Mouse (Mus musculus) frontal cortex, postnatal 14 days (tissue): ENCODE measurements at regions not wholly inside any gene's neighbourhood (a gene's known extent, or its start where the extent isn't known, plus 50 kb on each side); places are given as distances from the start of the nearest gene placed in this dataset.

Experiments
- DNase-seq, 2 experiments: peaks; one replicate each; pipeline ENCODE4 v3.0.0; 2022; ENCODE audit warnings: low spot score in 2 of 2

DNA sequence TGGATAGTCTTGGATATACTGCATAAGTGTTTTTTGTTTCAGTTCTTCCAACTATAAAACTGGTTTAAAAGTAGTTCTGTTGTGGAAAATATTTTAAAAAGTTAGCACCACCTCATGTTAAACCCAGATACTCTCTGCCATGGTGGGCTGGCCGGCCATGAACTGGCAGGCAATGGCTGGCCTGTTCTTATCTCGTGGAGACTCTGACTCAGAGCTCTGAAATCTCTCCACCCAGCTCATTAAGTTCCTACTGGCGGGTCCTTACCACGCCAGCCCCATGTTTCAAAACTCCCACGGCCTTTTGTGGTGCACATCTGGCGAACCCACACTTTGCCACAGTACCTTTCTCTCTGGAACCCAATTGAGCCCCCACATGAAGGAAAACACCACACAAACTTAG is 183.8 kb upstream of the Slc30a5 start:
- DNase-seq = no peak

DNA sequence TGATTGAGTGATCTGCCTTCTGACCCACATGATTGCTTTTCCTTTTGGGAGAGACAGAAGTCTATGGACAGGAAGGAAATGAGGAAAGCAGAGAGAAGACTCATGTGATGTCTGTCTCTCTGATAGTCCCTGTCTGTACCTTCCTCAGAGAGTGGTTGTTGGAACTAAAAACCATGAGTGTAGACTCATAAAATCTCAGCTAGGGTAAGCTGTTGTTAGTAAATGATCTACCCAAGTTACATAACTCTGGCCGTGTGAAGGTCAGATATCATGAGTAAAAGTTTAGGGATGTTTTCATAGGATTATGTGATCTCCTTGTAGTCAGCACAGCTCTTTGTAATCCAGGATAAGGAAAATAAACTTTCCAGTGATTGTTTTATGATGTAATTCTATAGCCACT is 183.0 kb upstream of the Slc30a5 start:
- no peak for DNase-seq

DNA sequence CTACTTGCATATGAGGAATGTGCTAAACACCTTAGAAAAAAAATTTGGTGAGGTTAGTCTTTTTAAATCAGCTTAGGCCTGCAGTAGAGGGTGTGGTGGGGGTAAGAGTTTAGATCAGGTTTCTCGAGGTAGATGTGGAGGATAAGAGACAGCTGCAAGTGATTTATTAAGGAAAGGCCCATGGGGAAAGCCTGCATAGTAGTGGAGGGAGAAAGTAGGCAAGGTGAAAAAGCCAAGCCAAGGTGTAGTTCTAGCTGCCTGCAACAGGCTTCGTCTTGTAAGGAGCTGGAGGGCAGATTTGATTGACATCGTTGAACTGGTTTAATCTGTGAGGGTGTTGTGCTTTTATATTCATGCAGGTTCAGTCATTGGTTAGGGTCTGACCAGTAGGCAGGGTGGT is 182.2 kb upstream of the Slc30a5 start:
- no peak for DNase-seq

DNA sequence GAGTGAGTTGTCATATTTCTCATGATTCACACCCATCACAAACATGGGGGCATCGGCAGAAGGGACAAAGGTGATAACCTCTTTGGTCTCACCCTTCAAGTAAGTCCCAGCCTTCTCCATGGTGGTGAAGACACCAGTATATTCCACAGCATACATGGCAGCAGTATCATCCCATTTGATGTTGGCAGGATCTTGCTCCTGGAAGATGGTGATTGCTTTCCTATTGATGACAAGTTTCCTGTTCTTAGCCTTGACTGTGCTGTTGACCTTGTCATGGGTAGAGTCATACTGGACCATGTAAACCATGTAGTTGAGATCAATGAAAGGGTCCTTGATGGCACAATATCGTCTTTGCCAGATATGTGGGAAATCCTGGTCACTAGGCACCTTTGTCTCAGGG is 180.4 kb upstream of the Slc30a5 start:
- no peak for DNase-seq

DNA sequence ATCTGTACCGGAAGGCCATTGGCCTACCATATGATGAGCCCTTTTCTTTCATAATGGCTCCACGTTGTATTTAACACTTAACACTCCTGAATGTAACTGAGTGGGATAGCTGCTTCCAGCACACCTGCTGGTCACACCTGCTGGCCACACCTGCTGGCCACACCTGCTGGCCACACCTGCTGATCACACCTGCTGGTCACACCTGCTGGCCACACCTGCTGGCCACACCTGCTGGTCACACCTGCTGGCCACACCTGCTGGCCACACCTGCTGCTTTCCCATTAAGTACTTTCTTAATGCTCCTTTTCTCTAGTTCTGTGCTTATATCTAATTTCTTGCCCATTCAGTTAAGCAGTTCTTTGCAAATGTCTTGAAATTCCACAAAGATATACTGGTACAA is 157.4 kb upstream of the Slc30a5 start:
- no peak for DNase-seq

DNA sequence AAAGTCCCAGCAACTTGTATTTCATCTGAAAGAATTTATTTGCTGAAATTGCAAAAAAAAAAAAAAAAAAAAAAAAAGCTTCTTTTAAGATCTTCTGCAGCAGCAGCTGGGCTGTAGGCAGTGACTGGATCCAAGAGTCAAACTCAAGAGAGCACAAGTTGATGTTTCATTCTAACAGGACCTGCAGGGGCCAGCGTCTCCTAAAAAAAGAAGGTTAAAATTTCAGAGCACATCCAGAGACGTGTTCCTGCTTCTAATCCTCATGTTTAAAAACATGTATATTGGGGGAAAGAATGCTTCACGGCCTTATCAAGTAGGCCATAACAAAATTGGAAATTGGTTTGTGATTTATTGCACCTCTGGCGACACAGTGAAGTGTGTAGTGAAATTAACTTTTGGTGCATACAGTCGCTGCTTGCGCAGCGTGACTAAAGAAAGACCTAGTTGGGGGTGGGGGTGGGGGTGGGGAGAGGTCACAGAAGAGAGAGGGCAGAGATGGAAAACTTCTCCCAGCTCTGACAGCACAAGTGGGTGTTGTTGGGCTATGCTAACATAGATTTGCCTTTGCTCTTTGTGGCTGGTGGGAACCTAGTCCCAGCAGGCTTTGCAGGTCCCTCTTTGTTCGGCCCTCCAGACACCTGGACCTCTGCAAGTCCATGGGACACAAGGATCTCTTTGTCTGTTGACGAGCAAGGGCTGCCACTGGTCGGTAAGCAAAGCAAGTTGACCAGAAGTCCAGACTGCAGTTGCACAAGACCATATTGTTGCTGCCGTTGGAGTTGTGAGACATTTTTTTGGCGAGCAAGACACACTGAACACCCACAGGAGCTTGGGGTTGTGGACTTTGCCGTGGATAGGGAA is 155.7 kb upstream of the Slc30a5 start:
- DNase-seq = no peak

DNA sequence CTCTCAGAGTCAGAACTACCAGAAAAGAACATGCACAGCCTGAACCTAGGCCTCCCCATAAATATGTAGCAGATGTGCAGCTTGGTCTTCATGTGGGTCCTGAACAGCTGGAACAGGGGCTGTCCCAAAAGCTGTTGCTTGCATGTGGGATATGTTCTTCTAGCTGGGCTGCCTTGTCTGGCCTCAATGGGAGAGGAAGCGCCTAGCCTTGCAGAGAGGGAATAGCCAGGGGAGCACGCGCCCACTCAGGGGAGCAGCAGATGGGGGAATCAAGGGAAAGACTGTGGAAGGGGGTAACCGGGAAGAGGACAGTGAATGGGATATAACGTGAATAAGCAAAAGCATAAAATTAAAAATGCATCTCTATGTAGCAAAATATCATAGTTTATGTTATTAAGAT is 154.9 kb upstream of the Slc30a5 start:
- DNase-seq = no peak

DNA sequence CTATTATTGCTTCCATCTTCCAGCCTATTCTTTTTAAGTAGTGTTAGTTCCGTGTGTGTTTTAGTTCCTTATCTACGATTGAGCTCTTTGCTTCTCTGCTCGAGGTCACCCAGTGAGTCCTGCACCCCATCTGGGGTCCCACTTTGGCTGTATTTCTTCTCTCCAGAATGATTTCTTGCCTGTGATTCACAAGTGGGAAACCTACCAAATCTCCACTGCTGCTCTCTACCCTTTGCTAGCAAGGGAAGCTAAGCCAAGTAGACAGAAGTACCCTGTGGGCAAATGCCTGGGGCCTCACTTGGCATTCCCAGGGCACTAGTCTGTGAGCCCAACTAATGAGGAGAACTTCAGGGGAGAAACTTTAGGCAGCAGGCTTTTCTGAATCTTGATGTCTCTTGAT is 142.5 kb upstream of the Slc30a5 start:
- no peak for DNase-seq

DNA sequence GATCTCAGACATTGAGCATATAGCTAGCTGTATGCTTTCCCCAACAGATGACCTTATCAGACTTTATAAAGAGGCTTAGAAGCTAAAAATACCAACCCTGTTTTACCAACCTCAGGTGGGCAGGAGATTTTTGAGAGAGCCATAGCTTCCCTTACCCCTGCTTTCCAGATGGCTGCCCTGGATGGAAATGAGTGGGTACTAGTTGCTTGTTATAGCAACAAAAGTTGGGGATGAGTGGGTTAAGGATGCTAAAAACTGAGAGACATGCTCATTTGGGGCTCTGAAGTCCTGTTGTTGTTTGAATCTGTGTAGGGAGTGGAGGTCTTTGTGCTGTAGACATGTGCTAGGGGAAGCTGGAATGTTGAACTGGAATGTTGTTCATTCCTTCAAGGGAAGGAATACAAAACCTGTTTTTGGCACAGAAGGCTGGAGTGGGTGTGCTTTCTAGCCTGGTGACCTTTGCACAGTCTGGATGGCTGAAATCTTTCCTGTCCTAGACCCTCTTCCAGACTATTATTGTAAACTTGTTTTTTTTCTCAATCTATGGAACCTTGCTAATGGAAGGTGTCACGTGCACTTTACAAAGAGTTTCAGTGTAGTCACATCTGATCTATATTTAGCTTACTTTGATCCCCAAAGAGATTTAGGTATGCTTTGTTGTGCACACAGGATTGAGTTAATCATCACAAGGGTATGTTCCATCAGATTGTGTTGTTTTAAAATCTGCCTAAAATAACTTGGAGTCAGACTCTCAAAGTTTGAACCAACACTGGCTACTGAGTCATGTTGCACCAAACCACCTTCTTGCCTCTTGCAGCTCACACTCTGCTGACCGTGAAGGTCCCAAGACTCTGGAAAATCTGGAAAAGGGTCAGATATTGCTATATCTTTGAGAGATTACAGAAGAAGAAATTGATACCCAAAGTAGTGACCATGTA is 138.1 kb upstream of the Slc30a5 start:
- DNase-seq = no peak

DNA sequence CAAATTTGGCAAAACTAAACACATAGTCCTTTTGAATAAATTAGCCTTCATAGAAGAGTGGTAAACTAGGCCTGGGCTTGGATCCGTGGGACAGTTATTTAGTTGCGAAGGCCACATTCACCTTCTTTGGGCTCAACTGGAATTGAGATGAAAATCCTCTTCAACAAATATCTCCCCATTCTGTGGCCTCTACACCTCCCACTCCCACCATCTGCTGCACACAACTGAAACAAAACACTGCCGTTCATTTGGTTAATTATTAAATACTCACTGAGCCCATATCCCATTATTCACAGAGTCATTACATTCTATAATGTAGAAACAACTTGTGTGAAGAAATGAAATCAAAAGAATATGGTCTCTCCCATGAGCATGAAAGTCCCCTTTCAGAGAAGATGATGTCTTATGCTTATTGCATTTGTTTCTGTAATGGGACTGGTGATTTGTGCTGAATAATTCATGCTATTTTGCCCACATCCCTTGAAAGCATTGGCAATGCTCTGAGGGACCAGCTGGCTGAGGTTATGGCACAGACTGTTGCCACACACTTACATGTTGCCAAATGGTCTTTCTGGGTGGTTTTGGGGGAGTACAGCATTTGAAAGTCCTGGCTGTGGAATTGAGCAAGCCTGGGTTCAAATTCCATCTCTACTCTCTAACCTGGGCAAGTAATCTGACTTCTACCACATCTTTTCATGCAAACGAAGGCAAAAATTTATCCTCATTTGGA is 129.7 kb upstream of the Slc30a5 start:
- no peak for DNase-seq

DNA sequence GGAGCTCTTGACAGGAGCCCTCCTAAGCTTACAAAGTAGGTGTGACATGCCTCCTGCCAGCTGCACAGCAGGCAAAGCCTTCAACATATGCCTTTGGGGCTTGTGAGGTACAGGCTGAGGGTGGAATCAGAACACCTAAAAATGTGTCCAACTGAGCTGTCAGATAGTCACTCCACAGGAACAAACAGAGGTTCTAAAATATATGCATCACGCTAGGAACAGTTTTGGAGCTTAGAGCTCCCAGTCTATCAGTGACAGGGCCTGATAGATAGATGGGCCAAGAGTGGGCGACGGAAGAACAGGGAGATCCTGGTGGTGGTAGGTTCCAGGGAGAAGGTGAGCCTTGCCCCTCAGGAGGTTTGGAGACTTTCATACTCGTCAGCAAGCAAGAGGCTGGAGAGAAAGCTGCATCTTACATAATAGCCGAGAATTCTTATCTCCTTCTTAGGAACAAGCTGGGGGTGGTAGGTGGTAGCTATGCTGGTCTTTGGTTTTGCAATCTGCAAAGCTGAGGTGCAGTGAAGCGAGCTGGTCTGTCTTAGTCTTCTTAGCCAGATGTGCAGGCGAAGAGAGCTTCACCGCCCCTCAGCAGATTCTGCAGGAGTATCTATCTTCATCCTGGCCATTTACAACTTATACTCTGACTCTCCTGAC is 121.5 kb upstream of the Slc30a5 start:
- peak; percentile 24 to 40 for DNase-seq

DNA sequence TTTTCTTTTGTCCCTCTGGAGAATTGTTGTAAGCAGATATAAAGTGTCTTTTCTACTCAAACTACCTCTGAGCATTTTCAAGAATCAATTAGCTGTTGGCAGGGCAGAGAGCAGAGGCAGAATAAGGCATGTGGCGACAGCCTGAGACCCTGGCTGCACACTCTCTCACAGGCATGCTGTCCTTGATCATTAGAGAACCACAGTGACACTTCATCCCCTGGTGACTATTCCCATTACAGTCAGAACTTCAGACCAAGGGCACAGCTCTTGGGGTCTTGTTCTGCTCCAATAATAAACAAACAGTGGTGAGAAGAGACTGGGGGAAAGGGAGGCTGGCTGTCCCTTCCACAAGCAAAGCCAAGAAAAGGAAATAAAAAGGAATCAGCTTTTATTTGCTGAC is 120.9 kb upstream of the Slc30a5 start:
- DNase-seq = no peak

DNA sequence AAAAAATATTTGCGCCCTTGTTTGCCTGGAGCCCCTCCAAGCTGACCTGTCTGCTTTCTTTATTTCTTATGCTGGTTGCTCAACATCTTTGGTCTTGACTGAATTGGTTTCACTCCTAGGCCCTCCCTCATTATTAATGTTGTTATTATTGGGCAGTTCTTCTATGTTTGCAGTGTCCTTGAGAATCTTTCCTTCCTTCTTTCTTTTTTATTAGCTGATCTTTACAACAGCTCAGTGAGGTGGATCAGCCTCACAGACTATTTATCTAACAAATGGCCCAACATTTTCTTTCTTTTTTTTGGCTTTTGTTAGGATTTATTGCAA is 117.9 kb upstream of the Slc30a5 start:
- DNase-seq = no peak

DNA sequence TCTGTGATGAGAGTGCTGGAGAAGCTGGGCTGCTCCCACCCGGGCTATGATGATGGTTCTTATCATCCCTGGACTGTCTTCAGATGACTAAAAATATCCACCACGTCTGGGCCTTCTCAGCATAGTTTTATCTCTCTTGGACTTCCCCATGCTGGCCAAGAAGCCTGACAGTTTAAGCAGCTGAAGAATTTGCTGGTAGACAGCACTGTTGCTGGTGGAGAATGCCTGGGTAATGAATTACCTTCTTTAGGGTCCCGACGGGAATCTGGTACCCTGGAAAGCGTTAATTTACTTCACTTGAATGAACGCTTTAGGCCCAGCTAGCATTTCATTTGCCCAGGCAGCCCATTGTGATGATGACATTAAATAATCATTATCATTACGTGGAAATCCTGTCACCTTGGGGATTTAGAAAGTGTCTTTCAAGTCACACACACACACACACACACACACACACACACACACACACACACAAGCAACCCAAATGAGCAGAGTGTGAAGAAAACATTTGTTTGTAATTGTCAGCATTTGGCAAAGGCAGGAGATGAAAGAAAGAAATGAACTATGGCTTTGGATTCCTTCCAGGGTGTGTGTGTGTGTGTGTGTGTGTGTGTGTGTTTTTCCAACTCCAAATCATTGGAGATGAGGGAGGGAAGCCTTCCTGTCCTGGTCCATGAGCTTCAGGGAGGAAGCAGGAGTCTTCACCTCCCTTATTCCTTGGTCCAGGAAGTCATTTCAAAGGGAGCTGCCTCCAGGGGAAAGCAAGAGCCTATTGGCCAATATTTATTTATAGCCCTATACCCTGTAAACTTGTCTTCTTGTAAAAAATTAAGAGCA is 117.3 kb upstream of the Slc30a5 start:
- no peak for DNase-seq

DNA sequence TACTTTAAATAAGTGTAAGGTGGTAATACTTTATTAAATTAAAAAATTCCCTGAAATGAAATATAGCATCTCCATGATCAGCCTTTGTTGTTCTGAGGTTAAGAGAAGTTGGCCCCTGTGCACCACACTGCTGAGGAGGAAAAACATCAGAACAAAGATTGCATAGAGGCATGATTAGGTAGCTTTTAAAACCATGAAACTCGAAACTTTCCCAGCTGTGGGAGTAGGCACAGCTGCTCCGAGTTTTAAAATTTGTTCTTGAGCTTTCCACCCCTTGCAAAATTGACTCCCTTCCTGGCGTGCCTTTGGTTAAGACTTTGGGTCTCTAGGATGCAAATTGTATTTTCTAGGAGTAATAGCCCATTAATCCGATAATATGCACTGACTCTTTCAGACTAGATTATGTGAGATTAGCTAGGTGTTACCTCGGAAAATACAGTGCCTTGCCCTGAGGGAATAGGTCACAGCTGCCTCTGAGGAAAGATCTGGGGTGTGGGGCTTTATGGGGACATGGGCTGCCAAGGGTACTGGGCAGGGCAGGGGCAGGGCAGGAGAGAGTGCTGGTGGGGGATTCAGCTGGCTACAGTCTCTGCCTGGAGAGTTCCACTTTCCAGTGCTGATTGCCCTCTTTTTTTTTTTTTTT is 110.1 kb upstream of the Slc30a5 start:
- no peak for DNase-seq

DNA sequence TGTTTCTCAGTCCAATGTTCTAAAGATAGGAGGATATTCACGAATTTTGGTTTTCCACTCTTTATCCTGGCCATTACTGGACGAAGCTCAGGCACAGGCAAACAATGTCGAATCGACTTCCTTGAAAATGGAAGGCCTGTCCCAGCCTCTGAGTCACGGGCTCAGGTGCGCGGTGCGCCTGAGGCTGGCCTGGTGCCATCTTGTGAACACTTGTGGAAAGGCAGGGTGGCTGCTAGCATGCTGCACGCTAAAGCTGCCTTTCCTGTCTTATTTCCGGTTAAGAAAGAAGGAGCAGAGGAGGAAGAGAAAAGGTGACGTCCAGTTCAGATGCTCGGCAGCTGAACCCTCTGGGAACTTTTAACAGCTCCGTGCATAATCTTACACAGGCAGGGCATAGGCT is 107.6 kb upstream of the Slc30a5 start:
- DNase-seq = no peak

DNA sequence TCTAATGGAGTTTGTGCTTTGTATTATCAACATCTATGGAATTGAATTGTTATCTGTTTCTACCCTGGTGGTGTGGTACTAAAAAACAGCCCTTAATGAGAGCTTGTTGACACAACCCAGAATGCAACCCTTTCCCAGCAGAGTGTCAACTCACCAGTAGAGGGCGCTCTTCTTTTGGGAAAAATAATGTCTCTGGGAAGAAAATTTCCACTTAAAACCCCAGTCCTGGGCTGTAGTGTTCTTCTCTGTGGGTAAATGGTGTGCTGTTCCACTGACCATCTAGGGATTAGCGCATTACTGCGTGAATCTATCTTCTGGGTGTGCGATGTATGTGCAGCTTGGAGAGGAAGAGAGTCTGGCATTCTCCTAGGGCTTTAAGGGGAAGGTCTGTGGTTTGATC is 106.5 kb upstream of the Slc30a5 start:
- peak; percentile 12 to 46 for DNase-seq

DNA sequence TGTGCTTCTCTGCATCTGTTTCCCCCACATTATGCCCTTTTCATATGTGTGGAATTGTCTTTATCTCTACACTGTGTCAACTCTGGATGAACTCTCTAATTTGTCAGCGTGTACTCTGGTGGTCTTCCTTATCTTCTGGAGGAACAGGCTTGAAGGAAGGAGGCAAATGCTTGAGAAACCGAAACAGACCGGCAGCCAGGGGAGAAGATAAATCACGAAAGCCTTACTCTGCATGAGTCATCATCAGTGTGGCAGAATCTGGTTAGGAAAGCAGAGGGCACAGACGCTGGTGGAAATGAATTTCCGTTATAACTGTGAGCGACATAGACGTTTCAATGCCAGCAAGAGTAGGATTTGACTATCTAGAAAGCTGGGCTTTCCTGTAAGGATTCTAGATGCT is 100.0 kb upstream of the Slc30a5 start:
- no peak for DNase-seq

DNA sequence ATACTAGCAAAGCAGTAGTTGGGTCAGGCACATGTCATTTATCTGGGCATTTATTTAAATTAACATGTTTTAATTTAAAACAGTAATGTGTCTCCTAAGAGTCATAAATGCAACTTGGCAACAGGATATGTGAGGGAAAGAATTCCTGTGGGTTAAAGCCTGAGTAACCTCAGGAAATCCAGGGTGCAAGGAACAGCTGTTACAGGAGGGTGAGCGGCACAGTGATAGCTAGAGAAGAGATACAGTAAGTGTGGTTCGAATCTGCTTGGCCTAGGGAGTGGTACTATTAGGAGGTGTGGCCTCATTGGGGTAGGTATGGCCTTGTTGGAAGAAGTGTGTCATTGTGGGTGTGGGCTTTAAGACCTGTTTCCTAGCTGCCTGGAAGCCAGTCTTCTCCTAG is 66.3 kb upstream of the Slc30a5 start:
- DNase-seq = no peak

DNA sequence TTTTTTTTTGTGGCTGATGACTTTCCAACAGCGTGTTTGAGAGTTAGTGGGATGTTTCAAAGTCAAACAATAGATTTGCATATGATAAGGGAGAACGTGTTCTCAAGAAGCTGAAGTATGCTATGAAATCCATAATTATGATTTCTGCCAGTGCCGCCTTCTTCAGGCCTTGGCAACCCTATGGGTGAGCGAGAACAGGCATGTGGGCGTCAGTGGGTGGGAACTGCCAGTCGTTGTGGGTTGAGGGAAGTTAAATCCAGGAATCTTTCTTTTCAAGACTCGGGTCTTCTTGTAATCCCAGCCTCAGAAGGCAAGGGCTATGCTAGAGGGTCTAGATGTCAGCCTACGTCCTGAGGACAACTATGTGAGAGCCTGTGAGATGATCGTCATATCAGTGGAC is 60.6 kb upstream of the Slc30a5 start:
- no peak for DNase-seq

DNA sequence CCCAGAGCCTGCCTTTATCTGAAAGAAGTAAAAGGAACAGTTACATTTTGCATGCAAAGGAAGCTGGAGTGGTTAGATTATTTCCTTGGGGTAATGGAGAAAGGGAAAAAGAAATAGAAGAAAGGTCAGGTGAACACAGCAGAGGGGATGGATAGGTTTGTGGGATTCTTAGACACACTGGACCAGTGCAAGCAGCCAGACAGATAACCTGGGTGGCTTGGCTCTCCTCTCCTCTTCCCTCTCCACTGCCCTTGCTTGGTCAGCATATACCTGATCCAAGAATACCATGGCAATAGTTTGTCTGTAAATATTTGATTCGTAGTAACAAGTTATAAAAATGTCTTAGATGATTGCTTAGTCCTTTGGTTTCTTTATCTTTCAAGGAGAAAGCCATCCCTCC is 59.9 kb upstream of the Slc30a5 start:
- no peak for DNase-seq
